Mouse (Mus musculus) adrenal gland, adult 2 months (tissue): ENCODE data around the gene Ccdc194. TPM values are rescaled to one million over a fixed set of nuclear protein-coding genes. Genes with fewer than 3 reads are reported as not detected.

Experiments
- DNase-seq: peaks from one replicate; pipeline ENCODE4 v3.0.0; 2021
- polyA plus RNA-seq: library from polyadenylated mRNA; depleted of rRNA; stranded (reverse); fragments of >200 nt; gene quantifications from 2 replicates; pipeline ENCODE4 v1.2.3, GENCODE M21; 2012
- total RNA-seq, 2 experiments: library from RNA; stranded (reverse); gene quantifications; 2 replicates each; pipeline ENCODE4 v1.2.3; 2021

Gene Ccdc194
- total and polyA plus RNA-seq, 3 experiments: not detected

- no peak for DNase-seq
Observed at GRCm38 (mm10) chr8:71554001-71554400, 28.5 kb upstream of the Ccdc194 start.

- no peak for DNase-seq
Observed at GRCm38 (mm10) chr8:71552770-71553169, 27.3 kb upstream of the Ccdc194 start.

- DNase-seq: no peak
Observed at GRCm38 (mm10) chr8:71550754-71551153, 25.2 kb upstream of the Ccdc194 start.

GRCm38 (mm10) chr8:71547590-71547989 is 22.1 kb upstream of the Ccdc194 start:
- DNase-seq: no peak

GRCm38 (mm10) chr8:71545053-71545452 is 19.5 kb upstream of the Ccdc194 start:
- no peak for DNase-seq

GRCm38 (mm10) chr8:71543755-71544154 is 18.2 kb upstream of the Ccdc194 start:
- DNase-seq: no peak

GRCm38 (mm10) chr8:71542632-71543343 is 17.3 kb upstream of the Ccdc194 start, which contains the start of gene Mvb12a:
Gene Mvb12a, plus strand, starts transcription at chr8:71542922.
- DNase-seq: peak; percentile 98

- DNase-seq: peak; percentile 95
Observed at GRCm38 (mm10) chr8:71537028-71537867, 11.7 kb upstream of the Ccdc194 start, which contains the start of gene Bst2. Gene Bst2, minus strand, starts transcription at chr8:71537456.

GRCm38 (mm10) chr8:71535663-71536062 is 10.2 kb upstream of the Ccdc194 start:
- no peak for DNase-seq

- DNase-seq: no peak
Observed at GRCm38 (mm10) chr8:71534263-71534810, 8.8 kb upstream of the Ccdc194 start.

- peak; percentile 38 for DNase-seq
Observed at GRCm38 (mm10) chr8:71530735-71531467, 5.4 kb upstream of the Ccdc194 start.

- DNase-seq: no peak
Observed at GRCm38 (mm10) chr8:71528362-71529073, 3.0 kb upstream of the Ccdc194 start.

- DNase-seq: no peak
Observed at GRCm38 (mm10) chr8:71527162-71527870, 1.8 kb upstream of the Ccdc194 start.

- no peak for DNase-seq
Observed at GRCm38 (mm10) chr8:71526272-71526671, 761 bp upstream of the Ccdc194 start.

- DNase-seq: peak; percentile 95
Observed at GRCm38 (mm10) chr8:71521634-71522033, 3.9 kb downstream of the Ccdc194 start.

GRCm38 (mm10) chr8:71519037-71519825 is 6.3 kb downstream of the Ccdc194 start:
- DNase-seq: peak; percentile 72

- peak; percentile 60 for DNase-seq
Observed at GRCm38 (mm10) chr8:71516786-71517185, 8.7 kb downstream of the Ccdc194 start.

GRCm38 (mm10) chr8:71515043-71515442 is 10.5 kb downstream of the Ccdc194 start:
- DNase-seq: no peak

GRCm38 (mm10) chr8:71513018-71513754 is 12.3 kb downstream of the Ccdc194 start:
- DNase-seq: peak; percentile 52
